ENCODE assay signal across 8 mouse cellular contexts in genomic region chr9:115309977-115310345, GRCm38 (mm10). TPM values are rescaled to one million over a fixed set of nuclear protein-coding genes. Genes with fewer than 3 reads are reported as not detected.
DNase-seq lines count a peak whose midpoint lies in the region; ATAC-seq and TF ChIP-seq lines count a peak whose summit lies in the region.

No protein-coding gene starts in this region.

- no peaks in the 10 kb centered on the region for H3K9me3 ChIP-seq in intestine, embryonic 16.5 days (ENCODE audit: control insufficient read depth, low read length)

- H3K4me1 ChIP-seq in embryonic fibroblast, embryonic 13.5 days (ENCODE audit: control insufficient read depth, insufficient read depth, low read length): peaks cover 4% of the 10 kb centered on the region
- H3K4me1 ChIP-seq in intestine, embryonic 16.5 days (ENCODE audit: control insufficient read depth, insufficient read depth, low read length): peaks cover 15% of the 10 kb centered on the region

- H3K27me3 ChIP-seq in intestine, embryonic 16.5 days (replicated peaks; ENCODE audit: control insufficient read depth, insufficient read depth, low read length): no peaks in the 10 kb centered on the region

- under 1% methylated on average over 34 of the region's 42 CpGs for WGBS in intestine, embryonic 16.5 days
- WGBS in macrophage (ENCODE audit: missing documents): under 1% methylated on average over 26 of the region's 42 CpGs

- ATAC-seq in frontal cortex, adult (ENCODE audit: low TSS enrichment): peak; percentile 50
- peak; percentile 45 for ATAC-seq in CD4-positive, CD25-positive, alpha-beta regulatory T cell, adult 4 months
- peak; percentile 85 for ATAC-seq in intestine, embryonic 16.5 days

- no peak for DNase-seq in frontal cortex, postnatal 36 days (ENCODE audit: low spot score in 2 of 2)
- no peak for DNase-seq in left cerebral cortex, postnatal 36 days (ENCODE audit: low spot score in 2 of 2)
- no peak for DNase-seq in layer of hippocampus, postnatal 10 days (ENCODE audit: low spot score in 2 of 2)

- H3K36me3 ChIP-seq in intestine, embryonic 16.5 days (ENCODE audit: control insufficient read depth, insufficient read depth, low read length): no peaks in the 10 kb centered on the region
- no peaks in the 10 kb centered on the region for H3K36me3 ChIP-seq in macrophage (ENCODE audit: inconsistent target)

- H3K4me2 ChIP-seq in intestine, embryonic 16.5 days (ENCODE audit: low read depth, low read length): peak overlapping the region; percentile 20; the same call in 1 of the 2 replicates

- intact Hi-C loops in left cerebral cortex, postnatal 36 days (cut with DNase I): loop anchor here (10.0 kb wide), 2 partner anchors 395 to 735 kb away; no protein-coding TSS in a partner anchor

- H3K4me3 ChIP-seq in embryonic fibroblast, embryonic 13.5 days (ENCODE audit: insufficient read depth, low read length): peak overlapping the region; percentile 100
- peak overlapping the region; percentile 97 for H3K4me3 ChIP-seq in intestine, embryonic 16.5 days (ENCODE audit: low read length)
- peak overlapping the region; percentile 87 for H3K4me3 ChIP-seq in macrophage (ENCODE audit: inconsistent target)

- H3K27ac ChIP-seq in embryonic fibroblast, embryonic 13.5 days (ENCODE audit: insufficient read depth, low read length): peak overlapping the region; percentile 89
- H3K27ac ChIP-seq in intestine, embryonic 16.5 days (ENCODE audit: low read length): peak overlapping the region; percentile 99
- H3K27ac ChIP-seq in macrophage: no peak overlapping the region

- peak overlapping the region; percentile 99 for H3K9ac ChIP-seq in intestine, embryonic 16.5 days (ENCODE audit: low read depth, low read length)

- TF ChIP-seq POLR2A in embryonic fibroblast, embryonic 13.5 days (IDR thresholded peaks at IDR 0.05; ENCODE audit: low read depth, low read length): peak; percentile 55

- H3K79me2 ChIP-seq in macrophage (ENCODE audit: inconsistent target): peaks cover 44% of the 10 kb centered on the region

- no peak for TF ChIP-seq CTCF in embryonic fibroblast, embryonic 13.5 days (IDR thresholded peaks at IDR 0.05; ENCODE audit: borderline replicate concordance, insufficient read depth, low read length)

RNA-seq across cellular contexts. Expression of gene Stt3b, which starts 0.3 kb away (rescaled TPM):
- 10 to 100 TPM in 1 of 2 experiments, 1 to 10 TPM in 1; 7.3 to 15.2 TPM for polyA plus RNA-seq in CD4-positive, CD25-positive, alpha-beta regulatory T cell, adult 4 months (2017; shearing (Covaris generic))
- 124 and 136 TPM in 2 replicates for polyA plus RNA-seq in embryonic fibroblast, embryonic 13.5 days (2011; ENCODE audit: insufficient read length, low read depth, missing spikeins)
- 108 and 127 TPM in 2 replicates for polyA plus RNA-seq in intestine, embryonic 16.5 days (2015; fragmentation: Nextera tagmentation; extraction: Ambion mirVana)
- total RNA-seq in macrophage (2018; cell fraction: chromatin; rRNA removed): 10 to 100 TPM in 24 of 26 experiments, 1 to 10 TPM in 2; 7.9 to 26.9 (median 17.3) TPM
- total RNA-seq in macrophage (2018; cell fraction: cytosol; rRNA removed): 100 to 1,000 TPM in 1 of 26 experiments, 10 to 100 TPM in 25; 51.5 to 103 (median 72.2) TPM
- total RNA-seq in macrophage (2018; cell fraction: nucleus; rRNA removed): 10 to 100 TPM; 24.0 to 91.0 (median 55.6) TPM
- 61.3 to 81.0 TPM (median 62.2 TPM) in 3 replicates for polyA plus RNA-seq in macrophage (2018)
- total RNA-seq in left cerebral cortex, postnatal 36 days (2021): 10 to 100 TPM; 84.8 to 87.6 TPM
- 100 to 1,000 TPM in 1 of 2 experiments, 10 to 100 TPM in 1; 98.2 to 105 TPM for total RNA-seq in layer of hippocampus, postnatal 10 days (2021)
